Mouse (Mus musculus) forebrain, embryonic 11.5 days (tissue): ENCODE results near the gene Gabrg2. TPM values are rescaled to one million over a fixed set of nuclear protein-coding genes. Genes with fewer than 3 reads are reported as not detected.

Experiments
- ATAC-seq: fragments of 200-750 bp; cut with Nextera tagmentation; replicated peaks from 2 replicates; pipeline ENCODE4 v1.8.0; 2017; ENCODE audit warnings: moderate TSS enrichment; ENCODE audit not compliant: low FRiP score
- DNase-seq: peaks from one replicate; pipeline ENCODE4 v3.0.0-alpha.2; 2017; ENCODE audit warnings: low spot score
- H3K27ac ChIP-seq: fragments of 300-500 bp; sonication (generic); 2 replicates; pipeline ENCODE4 v1.5.1; 2014; ENCODE audit warnings: low read depth, low read length
- H3K27me3 ChIP-seq: fragments of 300-500 bp; sonication (generic); 2 replicates; pipeline ENCODE4 v1.6.1; 2014; ENCODE audit warnings: mild to moderate bottlenecking, low read length, mixed read lengths; ENCODE audit not compliant: control insufficient read depth, insufficient read depth
- H3K36me3 ChIP-seq: fragments of 300-500 bp; sonication (generic); 2 replicates; pipeline ENCODE4 v1.6.1; 2014; ENCODE audit warnings: mild to moderate bottlenecking, low read length, moderate library complexity, mixed read lengths; ENCODE audit not compliant: control insufficient read depth, insufficient read depth
- H3K4me1 ChIP-seq: fragments of 300-500 bp; sonication (generic); replicated peaks from 2 replicates; pipeline ENCODE4 v1.6.1; 2014; ENCODE audit warnings: low read length, mixed read lengths; ENCODE audit not compliant: control insufficient read depth, insufficient read depth
- H3K4me2 ChIP-seq: fragments of 300-500 bp; sonication (generic); 2 replicates; pipeline ENCODE4 v1.6.1; 2014; ENCODE audit warnings: low read depth, mild to moderate bottlenecking, low read length, moderate library complexity, mixed read lengths; ENCODE audit not compliant: severe bottlenecking
- H3K4me3 ChIP-seq: fragments of 300-500 bp; sonication (generic); 2 replicates; pipeline ENCODE4 v1.5.1; 2014; ENCODE audit warnings: low read depth, low read length
- H3K9ac ChIP-seq: fragments of 300-500 bp; sonication (generic); 2 replicates; pipeline ENCODE4 v1.6.1; 2014; ENCODE audit warnings: low read length
- H3K9me3 ChIP-seq: fragments of 300-500 bp; sonication (generic); 2 replicates; pipeline ENCODE4 v1.6.1; 2016; ENCODE audit warnings: low read length, mixed read lengths; ENCODE audit not compliant: control insufficient read depth
- WGBS: fragments of 180-500 bp; shearing (Covaris S2); extraction: QIAGEN DNeasy Blood & Tissue Kit; methylation state at CpG from one replicate; pipeline ENCODE4 v1.1.7; 2014; 5-methylcytosine and 5-hydroxymethylcytosine counted together
- polyA plus RNA-seq: library from polyadenylated mRNA; unstranded; fragments of >200 nt; fragmentation: Nextera tagmentation; extraction: Ambion mirVana; gene quantifications from 2 replicates; pipeline ENCODE4 v1.2.1, GENCODE M21; 2014

Gabrg2 gene
- polyA plus RNA-seq, 1 experiment from 2014 or later, result 13.0 TPM

GRCm38 (mm10) chr11:41945471-41945870 is 55.2 kb downstream of the Gabrg2 start:
- no peaks in the 10 kb centered on the region for H3K4me1 ChIP-seq
- H3K9me3 ChIP-seq, result no peaks in the 10 kb centered on the region
- ATAC-seq (no peak), DNase-seq (no peak)
- H3K4me3 ChIP-seq, result no peak overlapping the region
- H3K27me3 ChIP-seq, result no peaks in the 10 kb centered on the region
- H3K4me2 ChIP-seq, result no peak overlapping the region
- WGBS, result 85% methylated on average over 5 of the region's 5 CpGs
- H3K36me3 ChIP-seq, result no peaks in the 10 kb centered on the region
- H3K27ac ChIP-seq, result no peak overlapping the region
- no peak overlapping the region for H3K9ac ChIP-seq

- H3K9me3 ChIP-seq, result no peaks in the 10 kb centered on the region
- H3K9ac ChIP-seq, result no peak overlapping the region
- H3K36me3 ChIP-seq, result no peaks in the 10 kb centered on the region
- no peaks in the 10 kb centered on the region for H3K4me1 ChIP-seq
- H3K27ac ChIP-seq, result no peak overlapping the region
- H3K4me2 ChIP-seq, result no peak overlapping the region
- DNase-seq, result no peak
- H3K4me3 ChIP-seq, result no peak overlapping the region
- no peak for ATAC-seq
- 81% methylated on average over 2 of the region's 2 CpGs for WGBS
- H3K27me3 ChIP-seq, result no peaks in the 10 kb centered on the region
Observed at GRCm38 (mm10) chr11:41937979-41938378, 62.7 kb downstream of the Gabrg2 start.

GRCm38 (mm10) chr11:41918864-41919263 is 81.8 kb downstream of the Gabrg2 start:
- H3K4me1 ChIP-seq, result no peaks in the 10 kb centered on the region
- H3K27ac ChIP-seq, result no peak overlapping the region
- no peak for ATAC-seq
- H3K4me2 ChIP-seq, result no peak overlapping the region
- H3K27me3 ChIP-seq, result no peaks in the 10 kb centered on the region
- no peaks in the 10 kb centered on the region for H3K9me3 ChIP-seq
- H3K9ac ChIP-seq, result no peak overlapping the region
- no peak overlapping the region for H3K4me3 ChIP-seq
- H3K36me3 ChIP-seq, result no peaks in the 10 kb centered on the region
- DNase-seq, result no peak

GRCm38 (mm10) chr11:41914066-41914465 is 86.6 kb downstream of the Gabrg2 start:
- Histone ChIP-seq H3K9ac (no peak overlapping the region), H3K4me2 (no peak overlapping the region), H3K27me3 (no peaks in the 10 kb centered on the region), H3K4me1 (no peaks in the 10 kb centered on the region), H3K9me3 (no peaks in the 10 kb centered on the region), H3K36me3 (no peaks in the 10 kb centered on the region), H3K27ac (no peak overlapping the region), H3K4me3 (no peak overlapping the region)
- DNase-seq, result no peak
- WGBS, result 12% methylated on average over 6 of the region's 6 CpGs
- no peak for ATAC-seq

GRCm38 (mm10) chr11:41903661-41904060 is 97.0 kb downstream of the Gabrg2 start:
- no peak for ATAC-seq
- 95% methylated on average over 2 of the region's 2 CpGs for WGBS

More at GRCm38 (mm10) chr11:41903661-41904060, 97.0 kb downstream of the Gabrg2 start:
- Histone ChIP-seq H3K4me1 (no peaks in the 10 kb centered on the region), H3K36me3 (no peaks in the 10 kb centered on the region), H3K4me2 (no peak overlapping the region), H3K9me3 (no peaks in the 10 kb centered on the region), H3K27me3 (no peaks in the 10 kb centered on the region), H3K4me3 (no peak overlapping the region), H3K9ac (no peak overlapping the region), H3K27ac (no peak overlapping the region)
- no peak for DNase-seq

Other genes with a start within 250 kb of the Gabrg2 start
- 1.2 and 1.7 TPM in 2 replicates for gene Gabra1, start 182.1 kb upstream of the Gabrg2 start, polyA plus RNA-seq